Mouse (Mus musculus) left cerebral cortex, adult 18-20 months (tissue): ENCODE results near the gene Hrh3. TPM values are rescaled to one million over a fixed set of nuclear protein-coding genes. Genes with fewer than 3 reads are reported as not detected.

Experiments used
- DNase-seq, 2 experiments: peaks; one replicate each; pipeline ENCODE4 v3.0.0; 2021 to 2022; ENCODE audit warnings: low spot score in 2 of 2, mixed read lengths in 1 of 2
- total RNA-seq, 2 experiments: library from RNA; stranded (reverse); gene quantifications; 2 replicates each; pipeline ENCODE4 v1.2.3; 2021

The Hrh3 gene
- total RNA-seq, 2 experiments from 2014 or later = 87.6 to 114 TPM

GRCm38 (mm10) chr2:180108285-180108684 lies 4.0 kb upstream of the Hrh3 start:
- no peak for DNase-seq

DNA sequence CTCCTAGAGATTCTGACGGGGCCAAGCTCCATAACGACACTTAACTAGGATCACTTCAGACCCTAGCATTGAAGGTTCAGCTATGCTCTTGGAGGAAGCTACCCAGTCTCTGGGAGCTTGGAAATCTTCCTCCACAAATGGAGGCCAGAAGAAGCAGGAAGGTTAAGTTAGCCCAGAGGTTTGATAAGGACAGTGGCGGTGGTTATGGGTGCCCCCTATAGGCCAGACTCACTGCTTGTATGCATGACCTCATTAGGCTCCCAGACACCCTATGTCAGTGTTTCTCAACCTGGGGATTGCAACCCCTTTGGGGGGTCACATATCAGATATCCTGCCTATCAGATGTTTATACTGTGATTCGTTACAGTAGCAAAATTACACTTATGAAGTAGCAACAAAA lies 2.8 kb upstream of the Hrh3 start:
- no peak for DNase-seq

GRCm38 (mm10) chr2:180105441-180106190 lies 1.3 kb upstream of the Hrh3 start:
- no peak for DNase-seq

GRCm38 (mm10) chr2:180104659-180105377 lies 530 bp upstream of the Hrh3 start:
- no peak for DNase-seq

GRCm38 (mm10) chr2:180103151-180103977 lies 924 bp downstream of the Hrh3 start:
- DNase-seq = peak in 1 of 2 experiments; percentile 54

- peak in 1 of 2 experiments; percentile 57 for DNase-seq
Measured at GRCm38 (mm10) chr2:180099529-180099928, 4.8 kb downstream of the Hrh3 start.

- DNase-seq = no peak
Measured at GRCm38 (mm10) chr2:180098167-180098566, 6.1 kb downstream of the Hrh3 start.

DNA sequence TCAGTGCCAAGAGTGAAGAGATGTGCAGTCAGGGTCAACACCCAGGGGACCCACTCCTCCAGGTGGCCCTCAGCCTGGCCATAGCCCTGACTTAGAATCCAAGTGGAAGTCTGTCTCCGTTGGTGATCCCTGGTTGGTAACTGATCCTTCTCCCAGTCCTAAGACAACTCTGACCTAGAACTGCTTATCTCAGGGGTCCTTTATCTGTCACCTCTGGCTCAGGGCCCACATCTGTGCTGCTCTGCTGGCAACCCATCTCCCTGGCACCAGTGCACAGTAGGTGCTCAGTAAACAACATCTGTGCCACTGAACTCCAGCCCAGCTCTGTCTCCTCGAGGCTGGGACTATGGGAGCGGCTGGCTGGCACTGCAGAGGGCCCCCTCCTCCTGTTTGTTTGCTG lies 6.7 kb downstream of the Hrh3 start:
- no peak for DNase-seq

- no peak for DNase-seq
Measured at GRCm38 (mm10) chr2:180095711-180096110, 8.6 kb downstream of the Hrh3 start.

- DNase-seq = no peak
Measured at GRCm38 (mm10) chr2:180090285-180090684, 14.0 kb downstream of the Hrh3 start.

DNA sequence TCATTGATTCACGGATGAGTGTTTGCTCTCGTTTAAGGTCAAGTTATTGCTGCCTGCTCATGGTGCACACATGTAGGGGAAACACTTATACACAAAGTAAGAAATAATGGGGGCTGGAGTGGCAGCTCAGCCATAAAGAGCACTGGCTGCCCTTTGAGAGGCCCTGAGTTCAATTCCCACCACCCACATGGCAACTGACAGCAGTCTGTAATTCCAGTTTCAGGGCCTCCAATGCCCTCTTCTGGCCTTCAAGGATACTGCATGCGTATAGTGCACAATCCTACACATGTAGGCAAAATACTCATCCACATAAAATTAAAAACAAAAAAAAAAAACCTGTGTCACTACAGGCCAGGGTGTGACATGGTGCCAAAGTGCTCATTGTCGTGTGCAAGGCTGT lies 16.8 kb downstream of the Hrh3 start:
- no peak for DNase-seq

- no peak for DNase-seq
Measured at GRCm38 (mm10) chr2:180086637-180087027, 17.7 kb downstream of the Hrh3 start.

DNA sequence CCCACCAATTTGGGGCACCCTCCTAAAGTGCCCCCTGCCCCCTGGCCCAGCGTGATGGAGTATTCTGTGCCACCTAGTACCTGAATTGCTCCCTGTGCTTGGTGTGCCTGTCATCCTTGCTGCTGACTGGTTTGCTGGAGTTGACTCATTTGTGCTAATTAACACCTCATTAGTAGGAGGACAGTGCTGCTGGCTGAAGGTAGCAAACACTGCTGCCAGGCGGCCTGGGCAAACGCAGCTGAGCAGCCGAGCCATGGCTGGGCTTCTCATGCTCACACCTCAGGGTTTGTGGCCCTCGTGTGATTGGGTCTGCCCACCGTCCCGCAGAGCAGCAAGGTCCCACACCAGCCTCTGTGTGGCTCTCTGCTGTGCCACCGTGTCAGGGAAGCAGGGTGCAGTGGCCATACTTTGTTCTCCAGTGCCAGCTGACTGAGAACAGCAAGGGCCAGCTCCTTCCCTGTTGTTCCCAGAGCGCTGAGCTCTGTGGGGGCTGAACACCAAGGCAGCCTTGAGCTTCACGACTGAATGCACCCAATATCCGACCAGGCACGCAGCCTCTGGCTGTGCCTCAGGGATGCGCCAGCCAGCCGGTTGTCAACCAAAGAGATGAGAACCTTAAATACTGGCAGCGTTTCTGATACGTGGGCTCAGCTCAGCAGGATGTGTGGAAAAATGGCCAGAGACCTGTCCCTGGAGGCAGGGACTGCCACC lies 18.2 kb downstream of the Hrh3 start:
- no peak for DNase-seq

DNA sequence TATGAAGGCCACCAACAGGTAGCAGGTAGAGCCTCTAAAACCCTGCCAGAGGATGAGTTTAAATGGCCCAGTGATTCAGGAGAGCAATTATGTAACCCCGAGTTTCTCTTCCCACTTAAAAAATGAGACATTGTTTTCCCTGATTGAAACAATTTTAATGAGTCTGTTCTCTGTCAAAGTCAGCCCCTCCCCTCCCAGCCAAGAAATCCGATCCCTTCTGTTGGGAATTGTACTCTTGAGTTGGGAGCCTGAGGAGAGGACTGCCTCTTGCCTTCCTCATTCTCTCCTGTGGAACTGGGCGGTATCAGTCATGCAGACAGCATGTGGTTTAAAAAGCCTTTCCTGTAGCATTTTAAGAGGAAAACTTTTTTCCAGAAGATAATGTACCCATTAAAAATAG lies 19.7 kb downstream of the Hrh3 start:
- no peak for DNase-seq

DNA sequence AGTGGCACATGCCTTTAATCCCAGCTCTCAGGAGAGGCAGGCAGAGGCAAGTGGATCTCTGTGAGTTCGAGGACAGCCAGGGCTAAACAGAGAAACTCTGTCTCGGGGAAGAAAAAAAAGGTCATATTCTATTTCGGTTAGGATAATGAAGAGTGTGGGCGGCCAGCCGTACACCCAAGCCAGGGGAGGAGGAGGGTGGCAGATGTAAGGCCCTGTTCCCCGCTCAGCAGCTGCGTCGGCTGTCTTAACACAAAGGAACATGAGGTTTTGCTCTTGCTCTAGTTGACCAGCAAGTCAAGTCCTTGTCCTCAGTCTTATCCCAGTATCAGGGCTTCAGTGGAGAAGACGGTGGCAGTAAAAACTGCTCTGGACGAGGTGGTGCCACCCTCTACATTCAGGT lies 21.2 kb downstream of the Hrh3 start:
- DNase-seq = no peak

DNA sequence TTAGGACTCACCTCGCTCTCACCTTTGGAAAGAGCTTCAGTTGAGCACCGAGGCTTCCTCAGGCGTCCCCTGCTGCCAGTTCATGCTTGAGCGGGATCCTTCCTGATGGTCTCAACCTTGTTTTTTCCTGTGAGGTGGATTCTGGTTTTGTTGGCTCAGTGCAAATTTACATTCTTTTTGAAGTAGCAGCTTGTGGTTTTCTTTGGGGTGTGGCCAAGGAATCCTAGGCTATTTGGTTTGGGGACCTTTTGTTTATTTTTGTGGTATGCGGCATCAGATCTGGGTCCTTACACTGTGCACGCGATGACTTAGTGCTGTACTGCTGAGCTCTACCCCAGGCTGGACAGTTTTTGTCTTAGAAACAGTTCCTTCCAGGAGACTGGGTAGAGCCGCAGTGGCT lies 23.6 kb downstream of the Hrh3 start:
- DNase-seq = no peak

GRCm38 (mm10) chr2:180077622-180078021 lies 26.7 kb downstream of the Hrh3 start:
- no peak for DNase-seq

DNA sequence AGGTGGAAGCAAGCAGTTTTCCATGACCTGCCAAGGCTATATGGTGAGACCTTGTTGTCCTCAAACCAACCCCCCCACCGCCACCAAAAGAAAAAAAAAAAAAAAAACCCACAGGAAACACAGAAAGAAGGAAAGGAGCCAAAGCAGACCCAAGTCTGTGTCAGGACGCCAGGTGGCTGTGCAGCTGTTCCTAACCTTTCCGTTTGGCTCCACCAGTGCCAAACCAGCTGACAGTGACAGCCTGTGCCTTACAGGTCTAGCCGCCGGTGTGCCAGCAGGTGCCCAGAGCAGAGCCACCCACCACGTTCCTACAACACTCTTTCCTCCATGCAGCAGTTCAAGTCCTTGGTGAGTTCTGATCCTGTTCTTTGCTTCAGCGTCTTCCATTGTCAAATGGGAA lies 31.4 kb downstream of the Hrh3 start:
- no peak for DNase-seq

DNA sequence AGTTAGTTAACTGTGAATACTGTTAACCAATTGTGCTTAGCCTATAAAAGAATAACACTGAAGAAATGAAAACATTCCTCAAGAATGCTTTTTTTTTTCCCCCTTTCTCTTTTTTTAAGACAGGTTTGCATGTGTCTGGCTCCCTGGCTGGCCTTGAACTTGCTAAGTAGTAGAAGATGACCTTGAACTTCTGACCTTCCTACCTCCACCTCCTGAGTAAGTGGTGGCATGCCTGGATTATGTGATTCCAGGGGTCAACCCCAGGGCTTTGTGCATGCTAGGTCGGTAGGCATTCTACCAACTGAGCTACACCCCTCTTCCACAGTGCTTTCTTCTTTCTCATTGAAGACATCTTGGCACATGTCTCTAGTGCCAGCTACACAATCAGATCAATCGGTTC lies 32.6 kb downstream of the Hrh3 start:
- no peak for DNase-seq

- peak; percentile 97 to 98 for DNase-seq
Measured at GRCm38 (mm10) chr2:180070481-180071453, 33.5 kb downstream of the Hrh3 start, which contains the start of gene Mtg2. Mtg2 (plus strand) TSS chr2:180070588.
